Mouse (Mus musculus) kidney, postnatal 0 days (tissue): Measurements from ENCODE around the gene Mafg. TPM values are rescaled to one million over a fixed set of nuclear protein-coding genes. Genes with fewer than 3 reads are reported as not detected.

Experiments used
- ATAC-seq: fragments of 200-750 bp; cut with Nextera tagmentation; replicated peaks from 2 replicates; pipeline ENCODE4 v1.8.0; 2017; ENCODE audit warnings: low read depth, moderate number of reproducible peaks, moderate TSS enrichment, moderate library complexity; ENCODE audit not compliant: low FRiP score
- DNase-seq: peaks from one replicate; pipeline ENCODE4 v3.0.0-alpha.2; 2016; ENCODE audit warnings: low spot score
- H3K27ac ChIP-seq: fragments of 300-500 bp; sonication (generic); 2 replicates; pipeline ENCODE4 v1.5.1; 2014; ENCODE audit warnings: mild to moderate bottlenecking
- H3K27me3 ChIP-seq: fragments of 300-500 bp; sonication (generic); 2 replicates; pipeline ENCODE4 v1.6.1; 2014; ENCODE audit warnings: low read length, mixed read lengths; ENCODE audit not compliant: insufficient read depth
- H3K36me3 ChIP-seq: fragments of 300-500 bp; sonication (generic); 2 replicates; pipeline ENCODE4 v1.6.1; 2014; ENCODE audit warnings: low read length, mixed read lengths; ENCODE audit not compliant: insufficient read depth
- H3K4me1 ChIP-seq: fragments of 300-500 bp; sonication (generic); replicated peaks from 2 replicates; pipeline ENCODE4 v1.6.1; 2014; ENCODE audit warnings: antibody characterized with exemption, low read length, mixed read lengths; ENCODE audit not compliant: insufficient read depth
- H3K4me2 ChIP-seq: fragments of 300-500 bp; sonication (generic); 2 replicates; pipeline ENCODE4 v1.6.1; 2014; ENCODE audit warnings: mild to moderate bottlenecking, low read length, moderate library complexity, mixed read lengths
- H3K4me3 ChIP-seq: fragments of 300-500 bp; sonication (generic); replicated peaks from 2 replicates; pipeline ENCODE4 v1.5.1; 2014; ENCODE audit warnings: low read depth, low read length
- H3K9ac ChIP-seq: fragments of 300-500 bp; sonication (generic); 2 replicates; pipeline ENCODE4 v1.6.1; 2014; ENCODE audit warnings: low read depth, low read length
- H3K9me3 ChIP-seq: fragments of 300-500 bp; sonication (generic); replicated peaks from 2 replicates; pipeline ENCODE4 v1.6.1; 2016; ENCODE audit warnings: low read length, inconsistent platforms, mixed read lengths
- CTCF ChIP-seq: IDR thresholded peaks from 2 replicates; pipeline ENCODE4 v1.5.1; 2016; ENCODE audit warnings: antibody characterized with exemption, low read depth, mild to moderate bottlenecking, moderate library complexity
- WGBS: fragments of 180-500 bp; shearing (Covaris S2); extraction: QIAGEN DNeasy Blood & Tissue Kit; methylation state at CpG from one replicate; pipeline ENCODE4 v1.1.7; 2014; 5-methylcytosine and 5-hydroxymethylcytosine counted together
- microRNA-seq: library from miRNA; unstranded; fragments of <30 nt; microRNA quantifications from one replicate; pipeline ENCODE4, GENCODE M21; 2016
- polyA plus RNA-seq: library from polyadenylated mRNA; unstranded; fragments of >200 nt; fragmentation: Nextera tagmentation; extraction: Ambion mirVana; gene quantifications from 2 replicates; pipeline ENCODE4 v1.2.1, GENCODE M21; 2015

The Mafg gene
- polyA plus RNA-seq, 1 experiment from 2014 or later = 26.5 TPM

DNA sequence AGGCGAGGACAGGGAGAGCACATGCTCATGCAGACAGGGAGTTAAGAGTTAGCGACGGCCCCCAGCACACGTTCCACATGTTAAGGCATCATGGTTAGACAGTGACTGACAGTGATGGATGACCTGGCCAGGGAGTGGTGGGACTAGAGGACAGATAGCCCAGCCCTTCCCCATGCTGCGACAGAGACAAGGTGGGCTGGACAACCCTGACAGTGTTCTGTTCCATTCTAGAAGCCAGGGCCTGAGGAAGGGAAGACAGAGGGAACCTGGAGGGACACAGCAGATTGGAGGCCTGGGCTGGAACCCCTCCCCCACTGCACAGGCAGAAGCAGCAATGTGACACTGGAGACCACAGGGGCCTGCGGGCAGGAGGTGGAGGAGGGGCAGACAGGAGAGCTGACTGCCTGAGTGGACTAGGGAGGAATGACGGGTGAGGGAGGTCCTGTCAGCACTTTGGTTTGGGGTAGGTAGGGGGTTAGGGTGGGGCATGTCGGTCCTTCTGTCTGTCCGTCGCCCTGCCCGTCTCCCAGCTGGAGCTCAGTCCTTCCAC, 54.6 kb downstream of the Mafg start:
- Histone ChIP-seq H3K9ac (no peak overlapping the region), H3K36me3 (peaks cover 20% of the 10 kb centered on the region), H3K27me3 (no peaks in the 10 kb centered on the region), H3K27ac (peak overlapping the region; percentile 80; the same call in 1 of the 2 replicates), H3K4me3 (no peak overlapping the region), H3K4me2 (no peak overlapping the region), H3K4me1 (peaks cover 19% of the 10 kb centered on the region), H3K9me3 (no peaks in the 10 kb centered on the region)
- ATAC-seq (peak; percentile 6; the same call in 1 of the 2 replicates), DNase-seq (peak; percentile 32)
- WGBS = 69% methylated on average over 11 of the region's 11 CpGs
- no peak for TF ChIP-seq CTCF

DNA sequence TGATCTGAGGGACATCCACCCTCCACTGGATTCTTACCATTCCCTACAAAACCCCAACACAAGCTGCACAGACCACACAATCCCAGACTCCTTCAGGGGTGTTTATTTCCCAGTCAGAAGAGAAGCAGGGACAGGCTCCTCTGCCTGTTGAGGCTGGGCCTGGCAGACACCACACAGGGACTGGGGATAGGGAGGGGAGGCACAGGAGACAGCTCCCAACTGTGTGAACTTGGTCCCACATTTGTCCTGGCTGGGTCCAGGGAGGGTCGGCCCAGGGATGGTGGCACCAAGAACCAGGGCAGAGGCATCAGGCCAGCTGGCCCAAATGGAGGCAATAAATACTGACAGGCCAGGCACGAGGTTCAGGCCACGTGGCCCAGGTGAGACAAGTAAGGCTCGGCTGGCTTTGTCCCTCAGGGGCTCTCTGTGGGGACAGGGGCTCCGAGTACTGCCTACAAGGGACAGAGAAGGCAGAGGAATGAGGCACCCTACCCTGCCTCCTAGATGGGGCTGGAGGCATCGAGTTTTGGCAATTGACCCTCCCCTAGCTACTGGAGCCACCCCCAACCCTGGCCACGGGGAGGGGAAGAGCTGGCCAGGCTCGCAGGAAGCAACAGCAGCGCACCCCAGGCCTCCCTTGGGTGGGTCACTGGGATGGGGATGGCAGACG, 55.2 kb downstream of the Mafg start:
- DNase-seq = no peak
- Histone ChIP-seq H3K27ac (peak overlapping the region; percentile 80), H3K9me3 (no peaks in the 10 kb centered on the region), H3K27me3 (no peaks in the 10 kb centered on the region), H3K4me2 (no peak overlapping the region), H3K9ac (0 out of 2 replicates have a peak overlapping the region, but pooled peaks have one; percentile 20), H3K4me1 (peaks cover 19% of the 10 kb centered on the region), H3K4me3 (no peak overlapping the region), H3K36me3 (peaks cover 20% of the 10 kb centered on the region)
- no peak for ATAC-seq
- TF ChIP-seq CTCF = no peak
- 67% methylated on average over 10 of the region's 10 CpGs for WGBS

DNA sequence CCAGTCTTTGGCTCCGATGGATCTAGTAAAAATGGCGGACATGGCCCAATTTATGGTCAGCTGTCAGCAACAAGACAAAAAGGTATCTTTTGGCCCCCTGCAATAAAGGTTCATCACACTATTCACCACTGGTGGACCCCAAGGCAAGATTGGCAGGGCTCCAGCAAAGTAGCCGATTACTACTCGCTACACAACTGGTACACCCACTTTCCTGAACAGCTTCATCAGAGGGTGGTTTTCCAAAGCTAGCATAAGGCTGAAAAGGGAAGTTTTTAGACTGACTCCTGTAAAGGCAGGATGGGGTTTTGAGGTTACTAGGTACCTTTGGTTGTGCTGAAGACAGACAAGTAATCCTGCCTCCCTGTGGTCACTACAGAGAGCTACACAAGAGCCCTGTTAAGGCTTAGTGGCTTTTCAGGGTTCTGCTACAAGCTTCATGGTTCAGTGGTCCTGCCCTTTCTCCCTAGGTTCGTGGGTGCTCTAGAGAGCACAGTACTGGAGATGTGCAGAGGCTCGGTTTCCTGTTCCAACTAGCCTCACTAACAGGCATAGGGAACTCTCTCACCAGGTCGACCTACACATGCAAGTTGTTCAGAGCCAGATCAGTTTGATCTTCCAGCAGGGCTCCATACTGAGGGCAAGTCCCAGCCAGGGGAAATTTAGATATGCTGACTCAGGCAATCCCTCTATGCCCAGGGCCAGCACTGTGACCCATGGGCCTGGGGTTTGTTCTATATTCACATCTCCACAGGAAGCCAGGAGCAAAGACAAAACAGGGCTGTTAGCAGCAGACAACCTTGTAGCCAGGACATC, 56.0 kb downstream of the Mafg start:
- 0 out of 2 replicates have a peak, but pooled peaks have one; percentile 6 for ATAC-seq
- TF ChIP-seq CTCF = peak; percentile 65
- H3K27ac ChIP-seq = peak overlapping the region; percentile 80
- H3K4me1 ChIP-seq = peaks cover 19% of the 10 kb centered on the region
- no peaks in the 10 kb centered on the region for H3K27me3 ChIP-seq
- 0 out of 2 replicates have a peak overlapping the region, but pooled peaks have one; percentile 20 for H3K9ac ChIP-seq
- peak; percentile 72 for DNase-seq
- H3K9me3 ChIP-seq = no peaks in the 10 kb centered on the region
- H3K36me3 ChIP-seq = peaks cover 20% of the 10 kb centered on the region
- no peak overlapping the region for H3K4me3 ChIP-seq
- 67% methylated on average over 7 of the region's 7 CpGs for WGBS
- H3K4me2 ChIP-seq = peak overlapping the region; percentile 18; the same call in 1 of the 2 replicates

DNA sequence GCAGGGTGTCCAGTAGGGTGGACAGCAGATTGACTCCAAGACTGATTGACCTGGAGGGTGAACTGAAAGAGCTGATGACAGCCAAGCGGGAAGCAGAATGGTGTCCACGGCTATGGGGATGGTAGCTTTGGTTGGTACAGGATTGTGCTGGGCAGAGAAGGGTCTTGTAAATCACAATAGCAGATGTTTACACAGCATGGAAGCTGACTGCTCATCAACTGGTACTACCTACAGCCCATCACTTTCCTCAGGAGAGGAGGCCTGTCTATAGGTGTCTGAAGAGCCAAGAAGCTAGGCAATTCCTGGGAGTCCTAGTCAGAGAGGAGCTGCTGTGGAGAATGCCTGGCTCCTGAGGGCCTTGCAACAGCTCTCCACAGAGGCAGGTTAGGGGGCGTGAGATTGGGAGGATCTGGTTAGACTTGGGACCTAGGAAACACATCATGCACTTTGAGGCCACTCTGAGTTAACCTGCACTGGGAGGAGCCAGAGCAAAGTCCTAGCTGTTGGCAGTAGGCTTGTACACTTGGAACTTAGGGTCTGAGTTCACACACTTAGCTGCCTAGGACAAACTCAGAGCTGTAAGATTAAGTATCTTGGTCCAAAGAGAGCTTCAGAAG, 56.9 kb downstream of the Mafg start:
- no peaks in the 10 kb centered on the region for H3K9me3 ChIP-seq
- DNase-seq (peak; percentile 36), ATAC-seq (no peak)
- H3K36me3 ChIP-seq = peaks cover 20% of the 10 kb centered on the region
- no peaks in the 10 kb centered on the region for H3K27me3 ChIP-seq
- H3K4me3 ChIP-seq = no peak overlapping the region
- 90% methylated on average over 3 of the region's 3 CpGs for WGBS
- H3K9ac ChIP-seq = no peak overlapping the region
- H3K4me2 ChIP-seq = no peak overlapping the region; the same call in 1 of the 2 replicates
- peaks cover 16% of the 10 kb centered on the region for H3K4me1 ChIP-seq
- H3K27ac ChIP-seq = peak overlapping the region; percentile 80
- TF ChIP-seq CTCF = no peak

DNA sequence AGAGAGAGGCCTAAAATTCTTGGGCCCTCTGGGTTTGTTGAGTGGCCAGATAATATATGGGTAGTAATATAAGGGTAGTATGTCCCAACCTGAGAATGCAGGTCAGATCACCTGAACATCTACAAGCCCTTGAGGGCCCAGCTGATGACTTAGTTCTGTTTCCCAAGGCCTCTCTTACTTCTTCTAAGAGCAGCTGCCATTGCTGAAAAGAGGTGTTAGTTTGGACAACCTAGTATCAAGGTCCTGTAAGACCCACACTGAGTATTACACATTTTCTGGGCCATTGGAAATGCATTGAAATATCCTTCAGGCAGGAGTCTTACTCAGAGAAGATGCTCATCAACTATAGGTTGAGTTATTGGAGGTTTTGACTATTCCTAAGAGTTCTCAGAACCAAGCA, 57.5 kb downstream of the Mafg start:
- Histone ChIP-seq H3K4me1 (peaks cover 16% of the 10 kb centered on the region), H3K27me3 (no peaks in the 10 kb centered on the region), H3K4me2 (no peak overlapping the region), H3K36me3 (peaks cover 23% of the 10 kb centered on the region), H3K9me3 (no peaks in the 10 kb centered on the region), H3K9ac (no peak overlapping the region), H3K4me3 (no peak overlapping the region), H3K27ac (peak overlapping the region; percentile 80)
- DNase-seq (no peak), ATAC-seq (no peak)
- TF ChIP-seq CTCF = no peak

Small RNA genes lying within 50 kb of the gene (microRNA-seq; reads per million reads assigned to microRNA genes)
- 0.80 reads per million for gene Mir6936

Other genes starting within 250 kb of the Mafg start
- 21.0 and 23.3 TPM in 2 replicates for gene Nploc4, start 195.9 kb downstream of the Mafg start, polyA plus RNA-seq
- gene Tspan10, start 191.0 kb downstream of the Mafg start, polyA plus RNA-seq = not detected in 2 replicates
- 0.17 and 0.36 TPM in 2 replicates for gene Pde6g, start 180.1 kb downstream of the Mafg start, polyA plus RNA-seq
- 24.3 and 30.3 TPM in 2 replicates for gene Oxld1, start 175.5 kb downstream of the Mafg start, polyA plus RNA-seq
- gene Ccdc137, start 175.5 kb downstream of the Mafg start, polyA plus RNA-seq = 26.3 and 29.5 TPM in 2 replicates
- 32.7 and 35.1 TPM in 2 replicates for gene Arl16, start 166.0 kb downstream of the Mafg start, polyA plus RNA-seq
- 218 and 224 TPM in 2 replicates for gene Mrpl12, start 149.0 kb downstream of the Mafg start, polyA plus RNA-seq
- gene Slc25a10, start 141.8 kb downstream of the Mafg start, polyA plus RNA-seq = 121 and 132 TPM in 2 replicates
- 6.6 and 7.0 TPM in 2 replicates for gene Gcgr, start 102.9 kb downstream of the Mafg start, polyA plus RNA-seq
- gene Mcrip1, start 83.9 kb downstream of the Mafg start, polyA plus RNA-seq = 218 and 227 TPM in 2 replicates
- 0.30 TPM in 1 of 2 replicates, not detected in the other for gene Ppp1r27, start 82.5 kb downstream of the Mafg start, polyA plus RNA-seq
- gene P4hb, start 60.3 kb downstream of the Mafg start, polyA plus RNA-seq = 635 and 676 TPM in 2 replicates
- gene Arhgdia, start 52.0 kb downstream of the Mafg start, polyA plus RNA-seq = 444 and 506 TPM in 2 replicates
- gene Alyref, start 35.2 kb downstream of the Mafg start, polyA plus RNA-seq = 341 and 361 TPM in 2 replicates
- gene Anapc11, start 35.2 kb downstream of the Mafg start, polyA plus RNA-seq = 159 and 168 TPM in 2 replicates
- 48.0 and 51.4 TPM in 2 replicates for gene Npb, start 25.1 kb downstream of the Mafg start, polyA plus RNA-seq
- gene Pcyt2, start 15.7 kb downstream of the Mafg start, polyA plus RNA-seq = 116 and 118 TPM in 2 replicates
- 38.8 and 41.6 TPM in 2 replicates for gene Sirt7, start 8.4 kb downstream of the Mafg start, polyA plus RNA-seq
- 12.2 and 13.9 TPM in 2 replicates for gene Pycr1, start 10.2 kb upstream of the Mafg start, polyA plus RNA-seq
- 0.24 and 0.28 TPM in 2 replicates for gene Myadml2, start 14.6 kb upstream of the Mafg start, polyA plus RNA-seq
- 5.3 and 7.4 TPM in 2 replicates for gene Notum, start 27.6 kb upstream of the Mafg start, polyA plus RNA-seq
- 122 TPM in 2 replicates for gene Aspscr1, start 39.4 kb upstream of the Mafg start, polyA plus RNA-seq
- 160 and 174 TPM in 2 replicates for gene Cenpx, start 80.1 kb upstream of the Mafg start, polyA plus RNA-seq
- 31.3 and 33.5 TPM in 2 replicates for gene Lrrc45, start 80.3 kb upstream of the Mafg start, polyA plus RNA-seq
- gene Rac3, start 87.9 kb upstream of the Mafg start, polyA plus RNA-seq = 23.4 and 23.7 TPM in 2 replicates
- 112 and 123 TPM in 2 replicates for gene Dcxr, start 93.7 kb upstream of the Mafg start, polyA plus RNA-seq
- gene Cbr2, start 98.5 kb upstream of the Mafg start, polyA plus RNA-seq = 1.8 and 3.6 TPM in 2 replicates
- 2.6 and 4.5 TPM in 2 replicates for gene Hmga1b, start 129.2 kb upstream of the Mafg start, polyA plus RNA-seq
- gene Rfng, start 150.6 kb upstream of the Mafg start, polyA plus RNA-seq = 32.4 and 32.6 TPM in 2 replicates
- 158 and 170 TPM in 2 replicates for gene Gps1, start 150.7 kb upstream of the Mafg start, polyA plus RNA-seq
- 66.0 and 73.0 TPM in 2 replicates for gene Dus1l, start 162.8 kb upstream of the Mafg start, polyA plus RNA-seq
- gene Fasn, start 190.9 kb upstream of the Mafg start, polyA plus RNA-seq = 19.8 and 19.9 TPM in 2 replicates